Mouse (Mus musculus): Measurements from ENCODE around the gene Gdpd3. TPM values are rescaled to one million over a fixed set of nuclear protein-coding genes. Genes with fewer than 3 reads are reported as not detected.

Gdpd3 gene
- polyA plus RNA-seq, 1 experiment from 2014 or later, result 1.5 TPM

- Histone ChIP-seq H3K4me3 (replicated peaks) (peak overlapping the region; percentile 85), H3K36me3 (peaks cover 18% of the 10 kb centered on the region), H3K4me1 (peaks cover 42% of the 10 kb centered on the region), H3K9me3 (replicated peaks) (no peaks in the 10 kb centered on the region), H3K4me2 (peak overlapping the region; percentile 89), H3K9ac (replicated peaks) (peak overlapping the region; percentile 68), H3K27ac (replicated peaks) (peak overlapping the region; percentile 95), H3K27me3 (replicated peaks) (no peaks in the 10 kb centered on the region)
- WGBS, result 42% methylated on average over 5 of the region's 5 CpGs
- ATAC-seq (ENCODE audit: low FRiP score), result no peak
Measured at GRCm38 (mm10) chr7:126800269-126801056, 34.3 kb downstream of the Gdpd3 start.

GRCm38 (mm10) chr7:126801057-126801422 lies 34.9 kb downstream of the Gdpd3 start:
- Histone ChIP-seq H3K9ac (replicated peaks) (peak overlapping the region; percentile 68; the same call in 1 of the 2 replicates), H3K27me3 (replicated peaks) (no peaks in the 10 kb centered on the region), H3K27ac (replicated peaks) (peak overlapping the region; percentile 95; the same call in 1 of the 2 replicates), H3K4me1 (peaks cover 37% of the 10 kb centered on the region), H3K4me3 (replicated peaks) (no peak overlapping the region), H3K9me3 (replicated peaks) (no peaks in the 10 kb centered on the region), H3K36me3 (peaks cover 13% of the 10 kb centered on the region), H3K4me2 (no peak overlapping the region)
- WGBS, result 95% methylated on average over 16 of the region's 16 CpGs
- no peak for ATAC-seq (ENCODE audit: low FRiP score)

- H3K27ac ChIP-seq (replicated peaks), result no peak overlapping the region
- no peaks in the 10 kb centered on the region for H3K27me3 ChIP-seq (replicated peaks)
- WGBS, result 90% methylated on average over 11 of the region's 11 CpGs
- no peak overlapping the region for H3K4me3 ChIP-seq (replicated peaks)
- H3K4me1 ChIP-seq, result peaks cover 27% of the 10 kb centered on the region
- H3K36me3 ChIP-seq, result no peaks in the 10 kb centered on the region; the same call in 1 of the 2 replicates
- no peaks in the 10 kb centered on the region for H3K9me3 ChIP-seq (replicated peaks)
- no peak overlapping the region for H3K9ac ChIP-seq (replicated peaks)
- no peak for ATAC-seq (ENCODE audit: low FRiP score)
- H3K4me2 ChIP-seq, result no peak overlapping the region
Measured at GRCm38 (mm10) chr7:126802134-126802889, 36.2 kb downstream of the Gdpd3 start.

GRCm38 (mm10) chr7:126803181-126803580 lies 37.0 kb downstream of the Gdpd3 start:
- H3K27ac ChIP-seq (replicated peaks), result no peak overlapping the region
- H3K9ac ChIP-seq (replicated peaks), result no peak overlapping the region
- H3K36me3 ChIP-seq, result no peaks in the 10 kb centered on the region
- no peak overlapping the region for H3K4me2 ChIP-seq
- H3K4me3 ChIP-seq (replicated peaks), result no peak overlapping the region
- WGBS, result 89% methylated on average over 6 of the region's 6 CpGs
- H3K9me3 ChIP-seq (replicated peaks), result no peaks in the 10 kb centered on the region
- no peaks in the 10 kb centered on the region for H3K27me3 ChIP-seq (replicated peaks)
- ATAC-seq (ENCODE audit: low FRiP score), result no peak
- H3K4me1 ChIP-seq, result peaks cover 27% of the 10 kb centered on the region

GRCm38 (mm10) chr7:126803751-126804150 lies 37.6 kb downstream of the Gdpd3 start:
- no peak overlapping the region for H3K27ac ChIP-seq (replicated peaks)

GRCm38 (mm10) chr7:126806956-126807355 lies 40.8 kb downstream of the Gdpd3 start:
- H3K36me3 ChIP-seq, result no peaks in the 10 kb centered on the region
- no peaks in the 10 kb centered on the region for H3K27me3 ChIP-seq (replicated peaks)
- no peak overlapping the region for H3K27ac ChIP-seq (replicated peaks)
- peaks cover 23% of the 10 kb centered on the region for H3K4me1 ChIP-seq
- no peak overlapping the region for H3K9ac ChIP-seq (replicated peaks)
- no peaks in the 10 kb centered on the region for H3K9me3 ChIP-seq (replicated peaks)
- no peak overlapping the region for H3K4me2 ChIP-seq
- no peak overlapping the region for H3K4me3 ChIP-seq (replicated peaks)
- 86% methylated on average over 6 of the region's 6 CpGs for WGBS
- no peak for ATAC-seq (ENCODE audit: low FRiP score)

More at GRCm38 (mm10) chr7:126803751-126804150, 37.6 kb downstream of the Gdpd3 start:
- H3K36me3 ChIP-seq, result no peaks in the 10 kb centered on the region
- no peaks in the 10 kb centered on the region for H3K27me3 ChIP-seq (replicated peaks)
- no peak overlapping the region for H3K4me2 ChIP-seq
- H3K4me3 ChIP-seq (replicated peaks), result no peak overlapping the region
- H3K4me1 ChIP-seq, result peaks cover 30% of the 10 kb centered on the region
- H3K9ac ChIP-seq (replicated peaks), result no peak overlapping the region
- no peak for ATAC-seq (ENCODE audit: low FRiP score)
- no peaks in the 10 kb centered on the region for H3K9me3 ChIP-seq (replicated peaks)

- peak overlapping the region; percentile 92; the same call in 1 of the 2 replicates for H3K4me2 ChIP-seq
- H3K4me1 ChIP-seq, result peaks cover 23% of the 10 kb centered on the region
- H3K9me3 ChIP-seq (replicated peaks), result no peaks in the 10 kb centered on the region
- H3K27ac ChIP-seq (replicated peaks), result no peak overlapping the region
- H3K27me3 ChIP-seq (replicated peaks), result no peaks in the 10 kb centered on the region
- ATAC-seq (ENCODE audit: low FRiP score), result no peak
- 0 out of 2 replicates have a peak overlapping the region, but pooled peaks have one; percentile 78 for H3K4me3 ChIP-seq (replicated peaks)
- no peaks in the 10 kb centered on the region for H3K36me3 ChIP-seq
- H3K9ac ChIP-seq (replicated peaks), result 0 out of 2 replicates have a peak overlapping the region, but pooled peaks have one; percentile 83
- 77% methylated on average over 4 of the region's 4 CpGs for WGBS
Measured at GRCm38 (mm10) chr7:126807405-126807804, 41.3 kb downstream of the Gdpd3 start.

- peak overlapping the region; percentile 92 for H3K4me2 ChIP-seq
- peak overlapping the region; percentile 83 for H3K9ac ChIP-seq (replicated peaks)
- peaks cover 23% of the 10 kb centered on the region for H3K4me1 ChIP-seq
- H3K4me3 ChIP-seq (replicated peaks), result peak overlapping the region; percentile 78
- under 1% methylated on average over 42 of the region's 43 CpGs for WGBS
- peak overlapping the region; percentile 79 for H3K27ac ChIP-seq (replicated peaks)
- ATAC-seq (ENCODE audit: low FRiP score), result peak; percentile 92
- no peaks in the 10 kb centered on the region for H3K9me3 ChIP-seq (replicated peaks)
- H3K36me3 ChIP-seq, result no peaks in the 10 kb centered on the region
- H3K27me3 ChIP-seq (replicated peaks), result no peaks in the 10 kb centered on the region
Measured at GRCm38 (mm10) chr7:126808703-126809455, 42.7 kb downstream of the Gdpd3 start.

GRCm38 (mm10) chr7:126809723-126810369 lies 43.7 kb downstream of the Gdpd3 start:
- Histone ChIP-seq H3K27ac (replicated peaks) (peak overlapping the region; percentile 79; the same call in 1 of the 2 replicates), H3K4me2 (peak overlapping the region; percentile 92), H3K9ac (replicated peaks) (no peak overlapping the region), H3K27me3 (replicated peaks) (no peaks in the 10 kb centered on the region), H3K9me3 (replicated peaks) (no peaks in the 10 kb centered on the region), H3K4me3 (replicated peaks) (no peak overlapping the region), H3K4me1 (peaks cover 23% of the 10 kb centered on the region), H3K36me3 (no peaks in the 10 kb centered on the region)
- WGBS, result 75% methylated on average over 5 of the region's 5 CpGs
- no peak for ATAC-seq (ENCODE audit: low FRiP score)

- no peaks in the 10 kb centered on the region for H3K27me3 ChIP-seq (replicated peaks)
- no peak for ATAC-seq (ENCODE audit: low FRiP score)
- WGBS, result 49% methylated on average over 8 of the region's 8 CpGs
Measured at GRCm38 (mm10) chr7:126815726-126816222, 49.6 kb downstream of the Gdpd3 start.

GRCm38 (mm10) chr7:126816494-126816893 lies 50.4 kb downstream of the Gdpd3 start:
- Histone ChIP-seq H3K9ac (replicated peaks) (no peak overlapping the region), H3K4me3 (replicated peaks) (no peak overlapping the region), H3K27me3 (replicated peaks) (no peaks in the 10 kb centered on the region), H3K36me3 (no peaks in the 10 kb centered on the region), H3K27ac (replicated peaks) (no peak overlapping the region), H3K9me3 (replicated peaks) (no peaks in the 10 kb centered on the region), H3K4me2 (no peak overlapping the region), H3K4me1 (no peaks in the 10 kb centered on the region)
- ATAC-seq (ENCODE audit: low FRiP score), result no peak
- WGBS, result 84% methylated on average over 8 of the region's 8 CpGs

More at GRCm38 (mm10) chr7:126815726-126816222, 49.6 kb downstream of the Gdpd3 start:
- Histone ChIP-seq H3K4me3 (replicated peaks) (no peak overlapping the region), H3K9ac (replicated peaks) (no peak overlapping the region), H3K27ac (replicated peaks) (no peak overlapping the region), H3K4me1 (no peaks in the 10 kb centered on the region), H3K36me3 (no peaks in the 10 kb centered on the region), H3K9me3 (replicated peaks) (no peaks in the 10 kb centered on the region), H3K4me2 (no peak overlapping the region)

Data from neural tube, embryonic 15.5 days (tissue).